Mouse (Mus musculus): Measurements from ENCODE around the gene Atp10a. TPM values are rescaled to one million over a fixed set of nuclear protein-coding genes. Genes with fewer than 3 reads are reported as not detected.
A peak's percentile ranks its signal among the peaks of the same experiment; 100 is the strongest.

Gene Atp10a
- total RNA-seq (2021), result 10 to 100 TPM; 52.4 to 70.9 TPM
- long read RNA-seq, experiment 1, full-length matches to known transcripts, result 33 of 44 reads
- long read RNA-seq, experiment 1, partial matches to known transcripts, result 5 of 44 reads
- long read RNA-seq, experiment 1, other reads (novel, unspliced or antisense), result 6 of 44 reads
- long read RNA-seq, experiment 2, full-length matches to known transcripts, result 37 of 86 reads
- long read RNA-seq, experiment 2, partial matches to known transcripts, result 42 of 86 reads
- long read RNA-seq, experiment 2, other reads (novel, unspliced or antisense), result 7 of 86 reads

DNA sequence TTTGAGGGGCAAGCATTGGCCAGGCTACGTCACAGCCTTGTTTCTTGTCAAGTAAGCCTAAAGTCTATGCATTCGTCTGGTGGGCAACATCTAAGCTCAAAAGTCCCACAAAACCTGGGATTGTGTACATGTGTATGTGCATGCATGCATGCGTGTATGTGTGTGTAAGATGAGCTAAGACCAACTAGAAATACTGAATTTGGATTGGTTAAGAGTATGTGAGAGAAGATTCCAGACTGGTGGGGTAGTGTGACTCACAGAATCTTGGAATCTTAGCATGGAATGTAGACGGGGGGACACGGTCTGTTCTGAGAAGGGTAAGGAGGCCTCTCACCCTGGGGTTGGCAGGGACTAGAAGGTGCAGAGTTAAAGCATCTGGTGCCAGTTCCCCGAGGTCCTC, at the start of gene Atp10a:
Gene Atp10a, plus strand, starts transcription at position 301 of the 400 bp plus-strand sequence.
- DNase-seq (ENCODE audit: low spot score in 2 of 2), result no peak

DNA sequence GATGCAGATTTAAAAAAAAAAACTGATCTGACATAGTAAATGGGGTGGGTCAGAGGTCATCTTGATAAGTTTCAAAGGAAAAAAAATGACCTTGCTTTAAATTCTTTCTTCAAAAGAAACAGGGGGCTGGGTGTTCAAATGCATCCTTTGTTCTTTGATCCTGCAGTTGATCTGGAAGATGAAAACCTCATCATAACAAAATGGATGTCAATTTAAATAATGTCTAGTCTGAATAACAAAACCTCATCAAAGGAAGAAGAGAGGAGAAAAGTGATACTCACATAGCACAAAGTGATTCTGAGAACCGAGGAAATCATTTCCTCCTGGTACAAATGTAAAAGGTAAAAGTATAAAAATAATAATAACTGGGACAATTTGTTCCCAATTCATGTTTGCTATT, 37.9 kb upstream of the Atp10a start:
- DNase-seq (ENCODE audit: low spot score in 2 of 2), result no peak

DNA sequence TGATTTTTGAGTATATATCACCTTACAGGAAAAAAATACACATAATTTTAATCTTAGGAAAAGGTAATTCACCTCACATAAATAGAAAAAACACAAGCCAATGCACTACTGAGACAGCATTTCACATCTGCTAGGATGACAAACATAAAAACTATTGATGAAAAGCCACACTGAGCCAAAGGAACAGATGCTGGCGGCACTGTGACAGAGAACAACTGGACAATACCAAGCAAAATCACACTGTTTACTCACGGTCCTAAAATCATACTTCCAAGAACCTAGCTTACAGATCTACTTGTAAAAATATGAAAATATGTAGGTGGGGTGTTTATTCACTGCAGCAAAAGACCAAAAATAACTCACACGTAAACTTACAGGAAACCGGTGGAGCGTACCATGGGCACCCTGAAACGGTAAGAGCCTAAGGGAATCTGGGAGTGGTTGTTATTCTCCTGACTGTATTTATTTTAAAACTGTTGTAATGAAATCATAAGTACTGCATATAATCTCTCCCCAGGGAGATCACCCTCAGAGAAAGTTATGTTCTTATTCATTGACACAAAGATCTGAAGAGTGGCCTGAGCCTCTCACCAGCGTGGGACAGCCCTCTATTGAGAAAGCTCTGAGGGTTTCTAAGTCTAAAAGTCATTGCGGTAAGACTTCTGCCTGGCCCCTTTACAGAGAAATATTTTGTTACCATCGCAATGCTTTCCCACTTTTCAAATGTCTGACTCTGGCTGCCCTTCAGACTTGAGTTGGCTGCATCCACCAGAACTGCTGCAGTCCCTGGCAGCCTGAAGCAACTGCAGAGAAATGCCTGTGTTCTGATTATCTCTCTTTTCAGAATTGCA, 29.4 kb upstream of the Atp10a start:
- no peak for DNase-seq (ENCODE audit: low spot score in 2 of 2)

DNA sequence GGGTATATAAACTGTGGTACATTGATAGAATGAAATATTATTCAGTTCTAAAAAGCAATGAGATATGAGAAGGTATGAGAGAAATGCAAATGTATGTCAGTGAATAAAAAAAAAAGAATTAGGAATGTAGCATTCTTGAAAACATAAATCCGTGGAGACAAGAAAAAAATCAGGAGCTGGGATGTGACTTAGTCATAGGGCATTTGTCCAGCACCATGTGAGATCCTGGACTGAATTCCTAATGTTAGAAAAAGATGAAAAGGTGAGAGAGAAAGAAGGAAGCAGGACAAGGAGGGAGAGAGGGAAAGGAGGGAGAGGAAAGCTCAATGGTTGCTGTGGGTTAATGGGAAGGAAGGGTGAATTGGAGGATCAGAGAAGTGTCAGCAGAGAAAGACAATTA, 28.6 kb upstream of the Atp10a start:
- DNase-seq (ENCODE audit: low spot score in 2 of 2), result no peak

DNA sequence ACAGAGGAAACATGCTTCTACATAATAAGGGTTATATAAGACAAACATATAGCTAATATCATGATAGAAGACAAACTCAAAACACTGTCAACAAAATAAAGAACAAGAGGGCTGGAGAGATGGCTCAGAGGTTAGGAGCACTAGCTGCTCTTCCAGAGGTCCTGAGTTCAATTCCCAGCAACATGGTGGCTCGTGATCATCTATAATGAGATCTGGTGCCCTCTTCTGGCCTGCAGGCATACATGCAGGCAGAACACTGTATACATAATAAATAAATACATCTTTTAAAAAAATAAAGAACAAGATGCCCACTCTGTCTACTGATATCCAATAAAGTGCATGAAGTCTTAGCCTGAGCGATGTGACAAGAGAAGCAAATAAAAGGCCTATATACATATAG, 26.7 kb upstream of the Atp10a start:
- no peak for DNase-seq (ENCODE audit: low spot score in 2 of 2)

DNA sequence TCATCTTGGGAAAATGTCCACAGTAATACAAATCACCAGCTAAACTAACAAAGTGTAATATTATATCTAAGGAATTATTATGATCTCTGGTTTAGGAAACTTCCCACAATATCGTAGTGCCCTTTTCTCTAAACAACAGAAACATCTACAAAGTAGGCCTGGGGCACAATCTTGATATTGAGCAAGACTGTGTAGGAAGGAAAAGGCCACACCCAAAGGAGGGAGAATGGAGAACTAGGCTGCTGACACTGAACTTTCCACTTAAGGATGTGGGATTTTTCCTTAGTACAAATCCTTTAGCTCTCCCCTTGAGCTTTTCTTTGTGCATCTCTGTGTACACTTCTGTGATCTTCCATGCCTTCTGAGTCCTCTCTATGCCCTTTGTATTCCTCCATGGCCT, 22.3 kb upstream of the Atp10a start:
- no peak for DNase-seq (ENCODE audit: low spot score in 2 of 2)

DNA sequence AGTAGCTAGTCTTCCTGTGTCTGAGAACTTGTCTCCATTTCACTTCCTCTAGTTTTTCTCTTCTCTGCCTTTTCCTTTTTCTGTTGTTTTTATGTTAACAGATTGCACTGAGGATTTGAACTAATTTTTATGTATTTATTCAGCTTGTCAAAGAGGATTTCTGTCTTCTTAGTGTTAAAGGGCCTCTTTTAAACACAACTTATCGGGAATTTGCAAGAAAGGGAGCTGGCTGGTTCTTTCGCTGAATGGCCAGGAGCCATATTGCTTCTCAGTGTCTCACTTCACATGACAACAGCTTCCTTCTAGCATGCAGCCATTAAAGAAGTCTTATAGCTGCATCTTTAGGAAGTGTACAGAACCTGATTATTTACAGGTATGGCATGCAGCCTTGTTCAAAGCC, 16.3 kb upstream of the Atp10a start:
- DNase-seq (ENCODE audit: low spot score in 2 of 2), result no peak

DNA sequence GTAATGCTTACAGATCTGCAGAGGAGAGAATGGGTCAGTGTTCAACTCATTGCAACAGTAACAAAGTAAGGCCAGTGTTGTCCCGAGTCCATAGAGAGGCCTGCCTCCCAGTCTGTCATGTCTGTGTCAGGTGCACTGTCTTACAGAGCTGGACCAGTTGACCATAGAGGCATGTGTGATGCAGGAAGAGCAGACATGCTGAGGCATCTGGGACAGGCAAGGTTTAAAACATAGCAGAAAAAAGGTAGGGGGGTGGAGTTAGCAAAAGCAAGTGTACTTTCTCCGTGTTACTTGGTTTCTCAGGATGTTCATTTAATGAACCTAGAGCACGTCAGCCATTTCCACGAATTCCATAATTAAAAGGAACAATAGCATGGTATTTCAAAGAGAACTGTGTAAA, 15.5 kb upstream of the Atp10a start:
- no peak for DNase-seq (ENCODE audit: low spot score in 2 of 2)

DNA sequence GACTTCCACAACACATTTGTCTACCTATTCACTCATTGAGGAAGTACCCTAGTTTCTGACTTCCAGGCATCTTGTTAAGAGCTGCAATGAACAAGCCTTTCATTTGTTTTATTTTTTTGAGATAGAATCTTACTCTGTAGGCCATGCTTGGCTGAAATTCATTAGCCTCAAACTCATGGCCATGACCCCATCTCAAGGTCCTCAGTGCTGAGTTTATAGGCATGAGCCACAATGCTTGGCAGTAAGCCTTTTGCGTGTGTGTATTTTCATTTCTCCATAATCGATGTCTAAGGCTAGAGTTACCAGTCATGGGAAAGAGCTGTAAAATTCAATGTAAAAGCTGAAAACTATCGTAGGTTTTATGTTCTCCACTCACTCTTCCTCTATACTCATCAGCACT, 14.1 kb upstream of the Atp10a start:
- no peak for DNase-seq (ENCODE audit: low spot score in 2 of 2)

DNA sequence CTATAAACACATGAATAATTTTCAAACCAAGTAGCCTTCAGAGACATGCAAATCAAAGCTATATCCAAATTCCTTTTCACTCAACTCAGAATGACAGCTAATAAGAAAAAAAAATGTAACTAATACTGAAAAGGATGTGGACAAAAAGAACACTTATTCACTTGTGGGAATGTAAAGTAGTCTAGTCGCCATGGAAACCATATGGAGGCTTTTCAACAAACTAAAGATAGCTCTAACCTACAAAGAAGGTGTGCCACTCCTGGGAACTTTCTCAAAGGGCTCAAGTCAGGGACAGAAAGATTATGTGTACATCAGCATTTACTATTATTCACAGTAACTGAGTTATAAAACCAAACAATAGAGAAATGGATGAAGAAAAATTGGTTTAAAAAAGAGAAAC, 8.6 kb upstream of the Atp10a start:
- no peak for DNase-seq (ENCODE audit: low spot score in 2 of 2)

DNA sequence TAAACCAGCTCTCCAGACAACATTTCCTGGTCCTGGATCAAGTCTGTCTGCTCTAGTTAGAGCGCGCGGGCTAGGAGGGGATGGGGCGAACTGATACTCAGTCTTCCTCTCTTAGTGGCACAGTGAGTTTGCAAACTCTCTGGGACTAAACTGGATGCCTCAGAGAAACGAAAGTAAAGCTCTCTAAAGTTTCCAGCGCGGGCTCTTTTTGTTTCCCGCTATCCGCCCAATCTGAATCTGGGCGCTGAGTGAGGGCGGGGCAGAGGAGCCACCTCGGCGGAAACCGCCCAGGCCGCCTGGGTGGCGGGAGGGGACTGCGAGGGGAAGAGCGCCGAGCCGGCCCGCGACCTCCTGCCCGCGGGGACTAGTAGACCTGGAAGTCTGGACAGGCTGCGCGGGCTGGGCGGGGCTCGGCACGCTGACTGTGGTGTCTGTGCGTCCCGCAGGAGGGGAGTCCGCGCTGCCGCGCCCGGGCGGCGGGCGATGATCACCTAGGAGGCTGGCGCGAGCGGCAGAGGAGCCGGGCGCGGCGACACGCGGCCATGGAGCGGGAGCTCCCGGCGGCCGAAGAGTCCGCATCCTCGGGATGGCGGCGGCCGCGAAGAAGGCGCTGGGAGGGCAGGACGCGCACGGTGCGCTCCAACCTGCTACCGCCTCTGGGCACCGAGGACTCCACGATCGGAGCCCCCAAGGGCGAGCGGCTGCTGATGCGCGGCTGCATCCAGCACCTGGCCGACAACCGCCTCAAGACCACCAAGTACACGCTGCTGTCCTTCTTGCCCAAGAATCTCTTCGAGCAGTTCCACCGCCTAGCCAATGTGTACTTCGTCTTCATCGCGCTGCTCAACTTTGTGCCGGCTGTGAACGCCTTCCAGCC, 2.2 kb downstream of the Atp10a start:
- DNase-seq (ENCODE audit: low spot score in 2 of 2), result peak; percentile 71 to 77

DNA sequence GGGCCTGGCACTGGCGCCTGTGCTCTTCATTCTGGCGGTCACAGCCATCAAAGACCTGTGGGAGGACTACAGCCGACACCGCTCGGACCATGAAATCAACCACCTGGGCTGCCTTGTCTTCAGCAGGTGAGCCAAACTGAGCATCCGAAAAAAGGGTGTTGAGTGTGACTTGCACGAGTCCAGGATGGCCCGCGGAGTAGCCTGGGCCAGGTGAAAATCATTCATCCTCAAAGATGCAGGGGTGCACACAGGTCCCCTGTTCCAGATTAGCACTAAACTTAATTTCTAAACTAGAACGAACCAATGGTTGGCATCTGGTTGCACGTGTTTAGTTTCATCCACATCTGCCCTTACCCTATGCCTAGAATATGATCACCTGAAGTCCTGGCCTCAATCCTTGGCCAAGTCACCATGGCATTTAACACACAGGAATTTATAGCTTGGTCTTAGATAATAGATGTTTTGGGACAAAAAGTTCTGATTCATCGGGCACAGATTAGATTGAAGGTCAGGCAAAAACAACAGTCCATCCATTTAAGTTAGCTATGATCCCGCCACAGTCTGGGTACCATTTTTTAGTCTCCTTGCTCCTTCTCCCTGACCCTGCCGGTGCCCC, 2.9 kb downstream of the Atp10a start:
- DNase-seq (ENCODE audit: low spot score in 2 of 2), result no peak

DNA sequence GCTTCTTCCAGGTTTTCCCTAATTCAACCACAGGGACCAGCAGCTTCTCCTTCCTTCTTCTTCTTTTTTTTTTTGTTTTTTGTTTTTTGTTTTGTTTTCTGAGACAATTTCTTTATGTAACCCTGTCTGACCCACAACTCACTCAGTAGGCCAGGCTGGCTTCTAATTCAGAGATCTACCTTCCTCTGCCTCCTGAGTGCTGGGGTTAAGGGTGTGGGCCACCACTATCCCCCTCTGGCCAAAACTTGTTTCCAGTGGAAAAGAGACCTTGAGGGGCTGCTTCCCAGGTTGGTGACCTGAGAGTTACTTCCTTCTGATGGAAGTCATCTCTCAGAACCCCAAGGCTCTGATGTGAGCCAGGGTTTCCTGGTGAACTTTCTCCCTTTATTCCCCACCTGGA, 4.1 kb downstream of the Atp10a start:
- DNase-seq (ENCODE audit: low spot score in 2 of 2), result no peak

DNA sequence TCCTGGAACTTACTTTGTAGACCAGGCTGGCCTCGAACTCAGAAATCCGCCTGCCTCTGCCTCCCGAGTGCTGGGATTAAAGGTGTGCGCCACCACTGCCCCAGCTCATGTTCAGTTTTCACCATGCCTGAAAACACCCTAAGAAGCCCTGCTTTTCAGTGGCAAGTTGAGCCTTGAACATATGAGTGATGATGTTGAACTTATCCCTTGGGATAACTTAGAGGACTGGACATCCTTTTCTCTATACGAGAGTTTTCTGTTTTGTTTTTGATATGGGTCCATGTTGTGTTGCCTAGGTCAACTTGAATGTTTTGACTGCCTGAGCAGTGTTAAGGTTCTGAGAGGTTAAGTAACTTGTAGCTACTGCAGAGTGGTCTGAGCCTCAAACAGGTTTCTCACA, 4.7 kb downstream of the Atp10a start:
- DNase-seq (ENCODE audit: low spot score in 2 of 2), result no peak

DNA sequence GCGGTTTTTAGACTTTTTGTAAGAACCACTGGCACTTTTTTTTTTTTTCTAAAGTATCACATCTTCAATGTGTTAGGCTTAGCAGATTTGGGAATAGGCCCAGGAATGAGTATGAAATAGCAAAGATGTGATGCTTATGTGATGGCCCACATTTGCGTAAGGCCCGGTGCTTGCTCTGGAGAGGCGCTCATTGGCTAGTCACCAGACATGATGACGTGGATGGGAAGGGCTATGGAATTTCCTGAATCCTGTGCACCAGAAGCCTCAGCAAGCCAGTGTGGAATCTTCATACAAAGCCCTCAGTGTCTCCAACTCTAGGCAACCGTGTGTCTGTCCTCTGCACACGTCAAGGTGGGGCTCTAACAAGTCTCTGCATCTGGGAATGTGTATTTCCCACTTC, 5.1 kb downstream of the Atp10a start:
- peak in 1 of 2 experiments; percentile 32 for DNase-seq (ENCODE audit: low spot score in 2 of 2)

DNA sequence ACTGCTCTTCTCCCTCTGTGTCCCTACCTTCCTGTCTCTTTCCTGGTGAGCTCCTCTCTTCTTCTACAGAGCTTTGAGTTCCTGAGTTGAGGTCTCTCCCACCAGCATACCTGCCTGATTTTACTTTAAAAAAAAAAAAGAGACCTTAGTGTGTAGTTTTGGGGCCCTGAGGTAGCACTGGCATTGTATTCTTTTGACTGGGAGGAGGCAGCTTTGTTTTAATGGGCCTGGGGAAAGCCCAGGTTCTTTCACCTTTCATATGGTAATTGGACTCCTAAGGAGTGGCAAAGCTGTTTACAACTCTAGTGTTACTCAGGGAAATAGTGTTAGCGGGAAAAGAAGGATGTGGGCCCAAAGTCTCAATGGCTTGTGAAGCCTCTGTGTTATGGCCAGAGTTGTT, 12.7 kb downstream of the Atp10a start:
- no peak for DNase-seq (ENCODE audit: low spot score in 2 of 2)

DNA sequence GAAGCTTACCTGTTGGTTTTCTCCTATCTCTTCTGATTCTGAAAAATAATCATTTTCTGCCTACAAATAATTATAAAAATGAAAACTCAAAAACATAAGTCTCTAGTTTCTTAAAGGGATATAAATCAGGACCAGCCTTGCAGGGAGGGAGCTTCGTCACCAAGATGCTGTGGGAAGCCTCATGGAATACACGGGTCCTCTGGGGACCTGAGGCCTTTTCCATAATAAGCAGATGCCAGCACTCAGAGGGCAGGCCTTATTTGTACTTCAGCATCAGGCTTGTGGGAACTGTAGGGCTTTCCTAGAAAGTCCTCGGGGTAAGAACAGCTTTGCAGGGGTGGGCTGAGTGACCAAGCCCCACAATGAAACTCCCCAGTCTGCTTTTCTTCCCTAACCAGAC, 20.1 kb downstream of the Atp10a start:
- DNase-seq (ENCODE audit: low spot score in 2 of 2), result no peak

DNA sequence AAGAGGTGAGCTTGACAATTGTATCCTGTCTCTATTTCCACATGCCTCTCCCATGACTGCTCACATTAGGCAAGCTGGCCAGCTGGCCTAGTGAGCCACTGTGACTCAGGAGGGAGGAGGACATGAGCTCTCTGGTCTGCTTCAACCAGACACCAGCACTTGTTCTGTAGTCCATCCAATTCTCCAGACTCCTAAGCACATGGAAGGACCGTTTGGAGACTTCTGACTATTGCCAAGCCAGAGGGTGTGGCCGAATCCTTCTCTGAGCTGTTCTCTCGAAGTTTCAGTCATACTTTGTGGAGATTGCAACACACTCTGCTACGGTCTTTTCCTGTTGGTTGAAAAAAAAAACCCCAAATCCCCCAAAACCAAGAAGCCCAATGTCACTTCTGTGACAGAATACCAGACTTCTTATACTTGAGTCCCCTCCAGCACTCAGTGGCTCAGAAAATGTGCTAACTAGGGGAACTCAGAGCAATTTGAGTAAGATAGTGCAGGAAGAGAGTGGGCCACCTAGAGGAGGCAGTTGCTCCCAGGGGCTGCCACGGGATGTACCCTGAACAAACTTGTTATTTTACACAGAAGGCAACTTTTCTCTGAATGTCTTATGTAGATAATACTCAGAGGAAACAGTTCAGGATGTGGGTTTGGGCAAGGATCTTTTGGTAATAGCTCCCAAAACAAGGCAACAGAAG, 21.3 kb downstream of the Atp10a start:
- peak in 1 of 2 experiments; percentile 24 for DNase-seq (ENCODE audit: low spot score in 2 of 2)

DNA sequence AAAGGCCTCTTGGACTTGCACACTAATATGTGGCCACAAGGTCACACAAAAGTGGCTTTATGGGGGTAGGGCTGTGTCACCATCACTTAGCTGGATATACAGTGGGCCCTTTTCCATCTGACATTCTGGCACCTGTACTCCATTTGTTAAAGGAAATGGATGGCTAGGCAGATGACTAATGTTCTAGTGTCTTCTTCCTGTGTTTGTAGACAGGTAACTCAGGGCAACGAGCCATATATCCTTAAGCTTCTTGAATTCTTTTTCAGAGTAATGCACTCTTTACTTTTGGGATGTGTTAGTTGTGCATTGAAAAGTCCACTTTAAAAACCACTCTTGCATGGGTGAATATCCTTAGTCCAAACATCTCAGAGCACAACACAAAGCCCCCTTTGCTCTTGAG, 30.0 kb downstream of the Atp10a start:
- DNase-seq (ENCODE audit: low spot score in 2 of 2), result no peak

DNA sequence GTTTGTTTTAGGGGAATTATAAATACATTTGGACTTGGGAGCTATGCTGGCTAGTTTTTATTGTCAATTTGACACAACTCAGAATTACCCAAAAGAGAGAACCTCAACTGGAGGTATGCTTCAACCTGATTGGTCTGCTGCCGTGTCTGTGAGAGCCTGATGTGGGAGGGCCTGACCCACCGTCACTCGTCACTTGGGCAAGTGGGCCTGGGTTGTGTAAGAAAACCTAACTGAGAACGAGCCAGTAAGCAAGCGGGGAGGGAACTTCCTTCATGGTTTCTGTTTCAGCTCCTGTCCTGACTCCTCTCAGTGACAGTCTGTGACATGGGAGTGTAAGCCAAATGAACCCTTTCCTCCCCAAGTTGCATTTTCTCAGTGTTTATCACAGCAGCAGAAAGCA, 30.6 kb downstream of the Atp10a start:
- DNase-seq (ENCODE audit: low spot score in 2 of 2), result no peak

DNA sequence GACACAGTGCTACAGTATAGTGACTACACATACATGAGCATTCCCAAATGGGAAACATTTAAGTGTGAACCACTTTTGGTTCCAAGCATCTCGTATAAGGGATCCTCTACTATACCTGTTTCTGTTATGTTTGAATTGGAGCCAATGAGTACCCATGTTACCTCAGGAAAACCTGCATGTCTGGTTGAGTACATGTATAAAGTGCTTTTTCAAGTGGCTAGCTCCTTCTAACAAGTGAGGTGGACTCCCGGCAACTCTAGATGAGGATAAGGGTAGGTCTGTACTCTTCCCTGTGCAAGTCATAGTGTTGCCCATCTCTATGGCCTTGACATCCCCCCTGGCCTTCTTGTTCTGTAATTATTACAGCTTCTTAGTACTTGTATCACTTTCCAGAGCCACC, 31.0 kb downstream of the Atp10a start:
- DNase-seq (ENCODE audit: low spot score in 2 of 2), result no peak

Measured in adrenal gland, adult 18-20 months (tissue).